Mouse (Mus musculus): ENCODE results near the gene Atp13a5. TPM values are rescaled to one million over a fixed set of nuclear protein-coding genes. Genes with fewer than 3 reads are reported as not detected.

Atp13a5 gene
- polyA plus RNA-seq (2015; fragmentation: Nextera tagmentation; extraction: Ambion mirVana): 0.21 and 0.36 TPM in 2 replicates

- Histone ChIP-seq H3K27me3 (no peaks in the 10 kb centered on the region), H3K9ac (no peak within 1 kb of the TSS), H3K4me3 (no peak within 1 kb of the TSS), H3K4me2 (no peak within 1 kb of the TSS), H3K4me1 (no peaks in the 10 kb centered on the region), H3K36me3 (no peaks in the 10 kb centered on the region), H3K27ac (no peak within 1 kb of the TSS), H3K9me3 (no peaks in the 10 kb centered on the region)
- 66% methylated on average over 4 of the region's 4 CpGs for WGBS
- no peak for ATAC-seq (ENCODE audit: insufficient number of reproducible peaks, low FRiP score, low TSS enrichment, low read depth)
Observed at GRCm38 (mm10) chr16:29378458-29378857, at the start of gene Atp13a5. Gene Atp13a5, minus strand, starts transcription at chr16:29378732.

GRCm38 (mm10) chr16:29414822-29415221 lies 36.3 kb upstream of the Atp13a5 start:
- Histone ChIP-seq H3K9me3 (no peaks in the 10 kb centered on the region), H3K36me3 (no peaks in the 10 kb centered on the region), H3K4me1 (no peaks in the 10 kb centered on the region), H3K9ac (no peak overlapping the region), H3K27me3 (no peaks in the 10 kb centered on the region), H3K27ac (no peak overlapping the region), H3K4me2 (no peak overlapping the region), H3K4me3 (no peak overlapping the region)
- 83% methylated on average over 6 of the region's 6 CpGs for WGBS
- no peak for ATAC-seq (ENCODE audit: insufficient number of reproducible peaks, low FRiP score, low TSS enrichment, low read depth)

- Histone ChIP-seq H3K27me3 (no peaks in the 10 kb centered on the region), H3K4me1 (no peaks in the 10 kb centered on the region), H3K27ac (no peak overlapping the region), H3K9me3 (no peaks in the 10 kb centered on the region), H3K4me3 (no peak overlapping the region), H3K9ac (no peak overlapping the region), H3K36me3 (no peaks in the 10 kb centered on the region), H3K4me2 (no peak overlapping the region)
- WGBS: 91% methylated on average over 10 of the region's 10 CpGs
- ATAC-seq (ENCODE audit: insufficient number of reproducible peaks, low FRiP score, low TSS enrichment, low read depth): no peak
Observed at GRCm38 (mm10) chr16:29407319-29407718, 28.8 kb upstream of the Atp13a5 start.

- Histone ChIP-seq H3K4me2 (no peak overlapping the region), H3K4me3 (no peak overlapping the region), H3K36me3 (no peaks in the 10 kb centered on the region), H3K27ac (no peak overlapping the region), H3K9ac (no peak overlapping the region), H3K9me3 (no peaks in the 10 kb centered on the region), H3K27me3 (no peaks in the 10 kb centered on the region), H3K4me1 (no peaks in the 10 kb centered on the region)
- WGBS: 72% methylated on average over 2 of the region's 2 CpGs
- no peak for ATAC-seq (ENCODE audit: insufficient number of reproducible peaks, low FRiP score, low TSS enrichment, low read depth)
Observed at GRCm38 (mm10) chr16:29399079-29399478, 20.5 kb upstream of the Atp13a5 start.

- Histone ChIP-seq H3K4me2 (no peak overlapping the region), H3K27me3 (no peaks in the 10 kb centered on the region), H3K9me3 (no peaks in the 10 kb centered on the region), H3K27ac (no peak overlapping the region), H3K9ac (no peak overlapping the region), H3K4me3 (no peak overlapping the region), H3K36me3 (no peaks in the 10 kb centered on the region), H3K4me1 (no peaks in the 10 kb centered on the region)
- 85% methylated on average over 4 of the region's 4 CpGs for WGBS
- no peak for ATAC-seq (ENCODE audit: insufficient number of reproducible peaks, low FRiP score, low TSS enrichment, low read depth)
Observed at GRCm38 (mm10) chr16:29384781-29385180, 6.2 kb upstream of the Atp13a5 start.

- ATAC-seq (ENCODE audit: insufficient number of reproducible peaks, low FRiP score, low TSS enrichment, low read depth): no peak
- H3K9me3 ChIP-seq: no peaks in the 10 kb centered on the region
Observed at GRCm38 (mm10) chr16:29374636-29375035, 3.9 kb downstream of the Atp13a5 start.

GRCm38 (mm10) chr16:29331351-29332044 lies 47.0 kb downstream of the Atp13a5 start:
- no peaks in the 10 kb centered on the region for H3K9me3 ChIP-seq
- 76% methylated on average over 3 of the region's 3 CpGs for WGBS
- H3K9ac ChIP-seq: no peak overlapping the region
- H3K4me1 ChIP-seq: no peaks in the 10 kb centered on the region
- no peak overlapping the region for H3K4me3 ChIP-seq
- H3K36me3 ChIP-seq: no peaks in the 10 kb centered on the region
- no peak for ATAC-seq (ENCODE audit: insufficient number of reproducible peaks, low FRiP score, low TSS enrichment, low read depth)
- H3K27me3 ChIP-seq: no peaks in the 10 kb centered on the region
- H3K4me2 ChIP-seq: no peak overlapping the region
- H3K27ac ChIP-seq: no peak overlapping the region

More at GRCm38 (mm10) chr16:29374636-29375035, 3.9 kb downstream of the Atp13a5 start:
- no peaks in the 10 kb centered on the region for H3K4me1 ChIP-seq
- H3K27ac ChIP-seq: no peak overlapping the region
- H3K4me3 ChIP-seq: no peak overlapping the region
- H3K9ac ChIP-seq: no peak overlapping the region
- no peaks in the 10 kb centered on the region for H3K27me3 ChIP-seq
- 81% methylated on average over 8 of the region's 8 CpGs for WGBS
- H3K36me3 ChIP-seq: no peaks in the 10 kb centered on the region
- H3K4me2 ChIP-seq: no peak overlapping the region

- no peak for ATAC-seq (ENCODE audit: insufficient number of reproducible peaks, low FRiP score, low TSS enrichment, low read depth)
Observed at GRCm38 (mm10) chr16:29330948-29331347, 47.6 kb downstream of the Atp13a5 start.

GRCm38 (mm10) chr16:29329213-29329612 lies 49.3 kb downstream of the Atp13a5 start:
- H3K36me3 ChIP-seq: no peaks in the 10 kb centered on the region
- 81% methylated on average over 2 of the region's 2 CpGs for WGBS
- no peak for ATAC-seq (ENCODE audit: insufficient number of reproducible peaks, low FRiP score, low TSS enrichment, low read depth)

More at GRCm38 (mm10) chr16:29330948-29331347, 47.6 kb downstream of the Atp13a5 start:
- Histone ChIP-seq H3K4me3 (no peak overlapping the region), H3K27ac (no peak overlapping the region), H3K9ac (no peak overlapping the region), H3K4me1 (no peaks in the 10 kb centered on the region), H3K27me3 (no peaks in the 10 kb centered on the region), H3K9me3 (no peaks in the 10 kb centered on the region), H3K36me3 (no peaks in the 10 kb centered on the region), H3K4me2 (no peak overlapping the region)
- 83% methylated on average over 5 of the region's 5 CpGs for WGBS

GRCm38 (mm10) chr16:29327910-29328309 lies 50.6 kb downstream of the Atp13a5 start:
- no peaks in the 10 kb centered on the region for H3K9me3 ChIP-seq
- H3K4me1 ChIP-seq: no peaks in the 10 kb centered on the region
- ATAC-seq (ENCODE audit: insufficient number of reproducible peaks, low FRiP score, low TSS enrichment, low read depth): no peak
- no peaks in the 10 kb centered on the region for H3K27me3 ChIP-seq
- WGBS: 36% methylated on average over 3 of the region's 3 CpGs
- no peak overlapping the region for H3K4me2 ChIP-seq
- no peaks in the 10 kb centered on the region for H3K36me3 ChIP-seq
- H3K27ac ChIP-seq: no peak overlapping the region
- no peak overlapping the region for H3K4me3 ChIP-seq
- H3K9ac ChIP-seq: no peak overlapping the region

More at GRCm38 (mm10) chr16:29329213-29329612, 49.3 kb downstream of the Atp13a5 start:
- no peak overlapping the region for H3K27ac ChIP-seq
- no peak overlapping the region for H3K4me3 ChIP-seq
- H3K9me3 ChIP-seq: no peaks in the 10 kb centered on the region
- no peaks in the 10 kb centered on the region for H3K27me3 ChIP-seq
- no peak overlapping the region for H3K4me2 ChIP-seq
- no peak overlapping the region for H3K9ac ChIP-seq
- no peaks in the 10 kb centered on the region for H3K4me1 ChIP-seq

- Histone ChIP-seq H3K9me3 (no peaks in the 10 kb centered on the region), H3K9ac (no peak overlapping the region), H3K27ac (no peak overlapping the region), H3K4me3 (no peak overlapping the region), H3K4me2 (no peak overlapping the region), H3K4me1 (no peaks in the 10 kb centered on the region), H3K27me3 (no peaks in the 10 kb centered on the region), H3K36me3 (no peaks in the 10 kb centered on the region)
- no peak for ATAC-seq (ENCODE audit: insufficient number of reproducible peaks, low FRiP score, low TSS enrichment, low read depth)
- WGBS: 82% methylated on average over 7 of the region's 7 CpGs
Observed at GRCm38 (mm10) chr16:29325233-29325919, 53.2 kb downstream of the Atp13a5 start.

GRCm38 (mm10) chr16:29320717-29321116 lies 57.8 kb downstream of the Atp13a5 start:
- no peak overlapping the region for H3K27ac ChIP-seq
- WGBS: 83% methylated on average over 3 of the region's 3 CpGs
- no peaks in the 10 kb centered on the region for H3K36me3 ChIP-seq
- no peak overlapping the region for H3K4me2 ChIP-seq
- no peak overlapping the region for H3K4me3 ChIP-seq
- H3K9ac ChIP-seq: no peak overlapping the region
- no peaks in the 10 kb centered on the region for H3K27me3 ChIP-seq
- H3K9me3 ChIP-seq: no peaks in the 10 kb centered on the region
- no peak for ATAC-seq (ENCODE audit: insufficient number of reproducible peaks, low FRiP score, low TSS enrichment, low read depth)
- H3K4me1 ChIP-seq: no peaks in the 10 kb centered on the region

Data from limb, embryonic 15.5 days (tissue).